Mouse (Mus musculus): Measurements from ENCODE around the gene Tnfrsf12a.

GRCm38 (mm10) chr17:23694491-23694890, 17.2 kb upstream of the Tnfrsf12a start:
- no peak for TF ChIP-seq CTCF (IDR thresholded peaks at IDR 0.05; ENCODE audit: insufficient read depth, low read length)
- TF ChIP-seq POLR2A (IDR thresholded peaks at IDR 0.05; ENCODE audit: borderline replicate concordance, extremely low read depth, low read depth, low read length) = no peak

Data from lung, adult 2 months (tissue).